Mouse (Mus musculus) limb, embryonic 11.5 days (tissue): ENCODE measurements around the gene Olfr221. TPM values are rescaled to one million over a fixed set of nuclear protein-coding genes. Genes with fewer than 3 reads are reported as not detected.

Experiments
- ATAC-seq: fragments of 200-750 bp; cut with Nextera tagmentation; 2 replicates; pipeline ENCODE4 v1.8.0; 2017; ENCODE audit warnings: low read depth; ENCODE audit not compliant: insufficient number of reproducible peaks, low FRiP score, low TSS enrichment
- DNase-seq: peaks from one replicate; pipeline ENCODE4 v3.0.0-alpha.2; 2015; ENCODE audit warnings: low spot score
- H3K27ac ChIP-seq: fragments of 300-500 bp; sonication (generic); replicated peaks from 2 replicates; pipeline ENCODE4 v1.5.1; 2014; ENCODE audit warnings: low read depth, mild to moderate bottlenecking, low read length
- H3K27me3 ChIP-seq: fragments of 300-500 bp; sonication (generic); 2 replicates; pipeline ENCODE4 v1.6.1; 2014; ENCODE audit warnings: mild to moderate bottlenecking, low read length, mixed read lengths; ENCODE audit not compliant: control insufficient read depth, insufficient read depth
- H3K36me3 ChIP-seq: fragments of 300-500 bp; sonication (generic); 2 replicates; pipeline ENCODE4 v1.6.1; 2014; ENCODE audit warnings: mild to moderate bottlenecking, low read length, moderate library complexity, mixed read lengths; ENCODE audit not compliant: control insufficient read depth, insufficient read depth
- H3K4me1 ChIP-seq: fragments of 300-500 bp; sonication (generic); 2 replicates; pipeline ENCODE4 v1.6.1; 2014; ENCODE audit warnings: low read length, mixed read lengths; ENCODE audit not compliant: control insufficient read depth, insufficient read depth
- H3K4me2 ChIP-seq: fragments of 300-500 bp; sonication (generic); 2 replicates; pipeline ENCODE4 v1.6.1; 2014; ENCODE audit warnings: low read depth, mild to moderate bottlenecking, moderate library complexity; ENCODE audit not compliant: severe bottlenecking
- H3K4me3 ChIP-seq: fragments of 300-500 bp; sonication (generic); 2 replicates; pipeline ENCODE4 v1.5.1; 2014; ENCODE audit warnings: low read depth, low read length
- H3K9ac ChIP-seq: fragments of 300-500 bp; sonication (generic); 2 replicates; pipeline ENCODE4 v1.6.1; 2014; ENCODE audit warnings: mild to moderate bottlenecking, low read length
- H3K9me3 ChIP-seq: fragments of 300-500 bp; sonication (generic); 2 replicates; pipeline ENCODE4 v1.6.1; 2016; ENCODE audit warnings: low read length; ENCODE audit not compliant: control insufficient read depth
- WGBS: fragments of 180-500 bp; shearing (Covaris S2); extraction: QIAGEN DNeasy Blood & Tissue Kit; methylation state at CpG from one replicate; pipeline ENCODE4 v1.1.7; 2014; 5-methylcytosine and 5-hydroxymethylcytosine counted together
- polyA plus RNA-seq: library from polyadenylated mRNA; unstranded; fragments of >200 nt; fragmentation: Nextera tagmentation; extraction: Ambion mirVana; gene quantifications from 2 replicates; pipeline ENCODE4 v1.2.1, GENCODE M21; 2014

The Olfr221 gene
- polyA plus RNA-seq, 1 experiment from 2014 or later = not detected

- Histone ChIP-seq H3K27ac (no peak overlapping the region), H3K9me3 (no peaks in the 10 kb centered on the region), H3K4me1 (peaks cover 37% of the 10 kb centered on the region), H3K4me3 (no peak overlapping the region), H3K9ac (no peak overlapping the region), H3K27me3 (no peaks in the 10 kb centered on the region), H3K4me2 (no peak overlapping the region), H3K36me3 (peaks cover 3% of the 10 kb centered on the region; the same call in 1 of the 2 replicates)
- ATAC-seq (no peak), DNase-seq (no peak)
- WGBS = 69% methylated on average over 1 of the region's 1 CpGs
Measured at GRCm38 (mm10) chr14:52011683-52012082, 30.6 kb downstream of the Olfr221 start.

- Histone ChIP-seq H3K9me3 (no peaks in the 10 kb centered on the region), H3K27ac (peak overlapping the region; percentile 58; the same call in 1 of the 2 replicates), H3K4me3 (peak overlapping the region; percentile 10; the same call in 1 of the 2 replicates), H3K36me3 (peaks cover 10% of the 10 kb centered on the region), H3K9ac (peak overlapping the region; percentile 43), H3K4me2 (peak overlapping the region; percentile 29), H3K27me3 (no peaks in the 10 kb centered on the region), H3K4me1 (peaks cover 35% of the 10 kb centered on the region)
- no peak for DNase-seq
- 1% methylated on average over 9 of the region's 9 CpGs for WGBS
- peak; percentile 32; the same call in 1 of the 2 replicates for ATAC-seq
Measured at GRCm38 (mm10) chr14:52010446-52011111, 31.7 kb downstream of the Olfr221 start.

DNA sequence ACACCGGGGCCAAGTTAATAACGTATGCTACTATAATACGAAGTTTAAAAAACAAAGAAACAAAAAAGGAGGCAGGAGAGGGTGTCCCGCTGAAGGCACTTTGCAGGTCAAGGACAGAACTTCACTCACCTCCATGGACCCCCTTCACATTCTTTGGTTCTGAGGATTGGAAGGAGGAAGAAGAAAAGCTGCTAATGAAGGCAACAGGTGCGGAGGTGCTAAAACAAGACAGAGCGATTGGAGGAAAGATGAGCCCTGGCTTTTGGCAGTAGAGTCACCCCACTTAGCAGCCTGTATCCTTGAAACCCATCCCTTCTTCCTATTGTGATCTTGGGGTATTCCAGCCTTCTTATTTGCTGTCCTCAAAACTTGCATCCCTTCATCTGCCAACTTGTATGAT is 32.4 kb downstream of the Olfr221 start:
- no peaks in the 10 kb centered on the region for H3K9me3 ChIP-seq
- WGBS = 61% methylated on average over 6 of the region's 6 CpGs
- peaks cover 15% of the 10 kb centered on the region for H3K36me3 ChIP-seq
- ATAC-seq (no peak), DNase-seq (no peak)
- H3K9ac ChIP-seq = no peak overlapping the region
- H3K4me2 ChIP-seq = peak overlapping the region; percentile 29; the same call in 1 of the 2 replicates
- no peak overlapping the region for H3K4me3 ChIP-seq
- no peak overlapping the region for H3K27ac ChIP-seq
- peaks cover 32% of the 10 kb centered on the region for H3K4me1 ChIP-seq
- H3K27me3 ChIP-seq = no peaks in the 10 kb centered on the region

DNA sequence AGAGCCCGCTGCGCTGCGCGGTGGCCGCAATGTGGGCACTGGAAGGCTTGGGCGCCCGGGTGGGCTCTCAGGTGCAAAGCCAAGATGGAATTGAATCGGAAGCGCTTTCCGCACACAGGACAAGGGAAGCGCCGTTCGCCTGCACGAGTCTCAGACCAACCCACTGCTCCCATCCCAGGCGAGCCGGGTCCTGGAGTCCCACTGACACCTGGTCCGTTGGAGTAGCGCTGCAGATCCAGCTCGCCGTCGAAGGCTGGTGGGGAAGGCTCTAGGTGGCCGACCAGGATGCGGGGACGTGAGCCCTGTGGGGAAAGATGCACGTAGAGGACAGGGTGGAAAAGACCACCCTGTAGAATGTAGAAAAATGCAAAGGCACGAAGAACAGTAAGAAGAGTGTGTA is 32.9 kb downstream of the Olfr221 start:
- 49% methylated on average over 26 of the region's 26 CpGs for WGBS
- no peaks in the 10 kb centered on the region for H3K27me3 ChIP-seq
- DNase-seq (no peak), ATAC-seq (no peak)
- peaks cover 32% of the 10 kb centered on the region for H3K4me1 ChIP-seq
- peak overlapping the region; percentile 17; the same call in 1 of the 2 replicates for H3K4me2 ChIP-seq
- H3K4me3 ChIP-seq = no peak overlapping the region
- peaks cover 19% of the 10 kb centered on the region for H3K36me3 ChIP-seq
- H3K27ac ChIP-seq = peak overlapping the region; percentile 52; the same call in 1 of the 2 replicates
- no peak overlapping the region for H3K9ac ChIP-seq
- H3K9me3 ChIP-seq = no peaks in the 10 kb centered on the region

DNA sequence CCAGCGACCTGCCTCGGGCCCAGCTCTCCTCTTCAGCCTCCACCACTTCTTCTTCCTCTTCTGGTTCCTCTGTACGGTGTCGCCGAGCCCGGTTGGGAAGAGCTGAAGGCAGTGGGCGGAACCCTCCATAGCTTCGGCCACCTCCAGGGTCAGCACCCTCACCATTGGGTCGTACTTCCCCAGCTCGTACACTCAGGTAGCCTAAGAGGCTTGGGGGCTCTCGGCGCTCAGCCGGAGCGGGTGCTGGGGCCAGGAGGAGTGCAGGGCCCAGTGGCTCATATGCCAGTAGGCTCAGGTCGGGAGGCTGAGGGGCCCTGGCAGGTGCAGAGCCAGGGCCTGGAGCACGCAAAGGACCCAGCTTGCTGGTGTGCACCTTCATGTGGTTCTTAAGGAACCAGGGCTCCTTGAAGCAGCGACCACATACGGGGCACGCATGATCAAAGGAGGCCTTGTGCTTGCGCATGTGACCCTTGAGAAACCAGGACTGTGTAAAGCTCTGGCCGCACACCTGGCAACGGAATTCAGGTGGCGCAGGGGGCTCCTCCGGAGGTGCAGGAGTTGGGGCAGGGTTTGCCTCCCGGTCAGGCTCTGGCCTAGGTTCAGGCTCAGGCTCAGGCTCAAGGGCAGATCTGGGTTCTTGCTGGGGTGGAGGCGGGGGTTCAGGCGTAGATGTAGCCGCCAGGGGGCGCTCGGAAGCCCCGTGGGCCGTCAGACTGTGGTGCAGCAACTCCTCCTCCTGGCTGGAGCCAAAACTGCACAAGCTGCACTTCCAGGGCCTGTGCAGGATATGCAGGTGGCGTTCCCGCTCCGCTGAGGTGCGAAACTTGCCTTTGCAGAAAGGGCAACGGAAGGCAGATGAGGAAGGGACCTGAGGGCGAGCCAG is 33.7 kb downstream of the Olfr221 start:
- H3K4me3 ChIP-seq = no peak overlapping the region
- no peaks in the 10 kb centered on the region for H3K9me3 ChIP-seq
- peak overlapping the region; percentile 52; the same call in 1 of the 2 replicates for H3K27ac ChIP-seq
- peak; percentile 52 for ATAC-seq
- DNase-seq = peak; percentile 95
- H3K36me3 ChIP-seq = peaks cover 21% of the 10 kb centered on the region
- H3K9ac ChIP-seq = peak overlapping the region; percentile 7; the same call in 1 of the 2 replicates
- H3K4me1 ChIP-seq = peaks cover 33% of the 10 kb centered on the region
- no peaks in the 10 kb centered on the region for H3K27me3 ChIP-seq
- 55% methylated on average over 38 of the region's 38 CpGs for WGBS
- peak overlapping the region; percentile 17; the same call in 1 of the 2 replicates for H3K4me2 ChIP-seq

- no peak overlapping the region for H3K4me3 ChIP-seq
- no peak for ATAC-seq
- DNase-seq = no peak
- H3K4me1 ChIP-seq = peaks cover 24% of the 10 kb centered on the region
- H3K4me2 ChIP-seq = no peak overlapping the region
- WGBS = 95% methylated on average over 23 of the region's 23 CpGs
- H3K27me3 ChIP-seq = no peaks in the 10 kb centered on the region
- no peak overlapping the region for H3K27ac ChIP-seq
- H3K9ac ChIP-seq = no peak overlapping the region
- peaks cover 30% of the 10 kb centered on the region for H3K36me3 ChIP-seq
- H3K9me3 ChIP-seq = no peaks in the 10 kb centered on the region
Measured at GRCm38 (mm10) chr14:52006771-52007170, 35.5 kb downstream of the Olfr221 start.

DNA sequence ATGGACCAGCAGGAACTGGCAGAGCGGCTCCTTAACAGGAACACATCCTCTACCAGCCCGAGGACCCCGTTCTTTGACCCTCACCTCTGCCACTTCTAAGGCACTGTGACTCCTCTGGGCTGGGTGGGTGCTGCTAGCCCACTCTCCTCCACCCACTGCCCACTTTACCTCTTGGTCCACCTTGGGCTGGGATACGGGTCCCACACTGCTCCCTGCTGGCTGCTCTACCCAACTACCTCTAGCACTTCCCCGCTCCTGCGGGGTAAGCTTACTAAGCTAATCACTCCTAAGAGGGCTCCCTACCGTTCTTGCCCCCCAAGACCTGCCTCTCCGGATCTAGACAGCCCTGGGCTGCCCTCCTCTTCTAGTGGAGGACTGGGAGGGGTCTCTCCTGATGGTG is 36.0 kb downstream of the Olfr221 start:
- Histone ChIP-seq H3K36me3 (peaks cover 30% of the 10 kb centered on the region), H3K4me1 (peaks cover 21% of the 10 kb centered on the region), H3K27ac (no peak overlapping the region), H3K4me3 (no peak overlapping the region), H3K9ac (0 out of 2 replicates have a peak overlapping the region, but pooled peaks have one; percentile 2), H3K4me2 (no peak overlapping the region), H3K27me3 (no peaks in the 10 kb centered on the region), H3K9me3 (no peaks in the 10 kb centered on the region)
- 75% methylated on average over 8 of the region's 8 CpGs for WGBS
- DNase-seq = no peak
- ATAC-seq = no peak

DNA sequence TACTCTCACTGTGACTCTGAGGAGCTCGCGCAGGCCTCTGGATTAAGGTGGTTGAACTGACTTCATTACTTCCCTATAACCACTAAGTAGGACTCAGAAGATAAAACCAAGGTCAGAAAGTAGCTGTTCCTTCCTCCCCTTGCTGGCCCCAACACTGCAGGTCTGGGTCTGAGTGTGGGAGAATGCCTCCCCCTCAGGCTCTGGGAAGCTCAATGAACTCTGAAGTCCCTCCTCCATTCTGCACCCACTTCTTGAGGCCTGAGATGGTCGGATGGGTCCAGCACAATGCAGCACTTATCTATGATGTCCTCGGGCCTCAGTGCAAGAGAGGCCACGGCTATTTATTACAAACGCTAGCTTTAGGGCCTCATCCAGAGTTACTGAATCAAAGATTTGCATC is 36.6 kb downstream of the Olfr221 start:
- 91% methylated on average over 6 of the region's 6 CpGs for WGBS
- peaks cover 17% of the 10 kb centered on the region for H3K4me1 ChIP-seq
- H3K4me2 ChIP-seq = no peak overlapping the region
- peaks cover 30% of the 10 kb centered on the region for H3K36me3 ChIP-seq
- no peak for DNase-seq
- H3K27me3 ChIP-seq = no peaks in the 10 kb centered on the region
- no peak overlapping the region for H3K9ac ChIP-seq
- no peak overlapping the region for H3K27ac ChIP-seq
- H3K4me3 ChIP-seq = no peak overlapping the region
- no peaks in the 10 kb centered on the region for H3K9me3 ChIP-seq
- ATAC-seq = no peak
